Mouse (Mus musculus) cerebellum, adult 9-11 months (tissue): ENCODE measurements around the gene Ccnq.
"Not testable (repeated sequence)": the region's sequence is repeated elsewhere in the genome, so short reads cannot be mapped to it uniquely, and the experiment has no call there.

ENCODE experiments used
- DNase-seq: peaks from one replicate; pipeline ENCODE4 v3.0.0; 2022

Ccnq gene

DNA sequence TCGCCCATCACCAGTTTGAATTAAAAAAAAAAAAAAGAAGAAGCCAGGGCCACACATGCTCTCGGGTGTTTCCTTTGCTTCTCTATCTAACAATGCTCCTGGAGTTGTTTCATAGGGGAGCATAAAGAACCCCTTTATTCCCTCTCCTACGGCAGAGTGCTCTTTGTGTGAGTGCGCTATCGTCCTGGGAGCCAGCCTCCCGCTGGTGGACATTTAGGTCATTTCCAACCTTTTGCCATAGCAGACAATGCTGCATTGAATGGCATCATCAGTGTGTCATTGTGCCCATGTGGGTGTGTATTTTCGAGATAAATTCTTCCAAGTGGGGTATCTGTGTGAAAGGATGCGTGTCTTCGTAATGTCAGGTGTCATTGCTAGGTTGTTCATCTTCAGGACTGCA is 9.6 kb upstream of the Ccnq start:
- DNase-seq = no peak

DNA sequence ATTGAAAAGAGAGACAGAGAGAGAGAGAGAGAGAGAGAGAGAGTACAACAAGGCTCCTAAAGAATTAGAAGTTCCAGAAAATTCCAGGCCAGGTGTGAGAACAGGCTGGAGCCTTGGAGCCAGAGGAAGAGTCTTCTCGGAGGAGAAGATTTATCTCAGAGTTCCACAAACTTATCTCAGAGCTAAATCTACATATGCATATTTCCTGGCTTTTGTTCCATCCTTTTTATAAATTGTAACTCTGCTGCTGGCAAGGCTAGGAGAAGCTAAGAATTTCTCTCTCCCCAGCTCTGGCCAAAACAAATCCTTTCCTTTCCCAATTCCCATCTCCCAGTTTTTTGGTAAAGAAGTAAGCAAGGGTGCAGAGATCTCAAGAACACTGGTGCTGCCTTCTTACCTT is 3.8 kb upstream of the Ccnq start:
- DNase-seq = no peak

- not testable (repeated sequence) for DNase-seq
Observed at GRCm38 (mm10) chr11:78754177-78754576, 2.6 kb upstream of the Ccnq start.

DNA sequence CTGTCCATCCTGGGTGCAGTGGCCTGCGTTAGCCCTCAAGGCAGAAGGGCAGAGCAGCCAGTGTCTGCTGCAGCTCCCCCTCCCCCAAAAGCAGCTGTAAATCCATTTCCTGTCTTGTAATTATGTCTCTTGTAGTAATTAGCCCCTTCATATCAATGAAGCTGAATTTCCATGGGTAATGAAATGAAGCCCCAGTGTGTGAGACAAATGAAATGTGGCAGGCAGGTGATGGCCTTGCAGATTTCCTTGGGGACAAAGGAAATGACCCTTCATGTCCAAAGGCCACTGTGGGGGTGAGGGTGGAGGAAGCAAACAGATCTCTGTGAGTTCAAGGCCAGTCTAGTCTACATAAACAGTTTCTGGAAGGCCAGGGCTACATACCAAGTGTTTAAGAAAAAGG is 1.7 kb upstream of the Ccnq start:
- DNase-seq = no peak

DNA sequence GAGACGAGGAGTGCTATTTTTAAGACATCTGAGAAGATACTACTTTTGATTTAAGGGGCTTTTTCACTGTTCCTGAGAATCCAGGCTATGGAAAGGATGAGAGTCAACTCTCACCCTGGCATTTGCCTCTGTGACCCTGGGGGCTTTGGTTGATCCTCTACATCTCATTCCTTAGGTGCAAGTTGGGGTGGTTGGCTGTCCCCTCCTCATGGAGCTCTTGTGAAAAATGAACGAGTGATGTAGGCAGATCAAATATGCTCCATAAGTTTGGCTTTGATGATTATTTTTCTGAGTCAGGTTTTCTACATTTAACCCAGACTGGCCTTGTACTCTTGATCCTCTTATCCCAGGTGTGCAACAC is 294 bp upstream of the Ccnq start:
- DNase-seq = no peak

GRCm38 (mm10) chr11:78746264-78746663 is 5.3 kb downstream of the Ccnq start:
- DNase-seq = no peak

DNA sequence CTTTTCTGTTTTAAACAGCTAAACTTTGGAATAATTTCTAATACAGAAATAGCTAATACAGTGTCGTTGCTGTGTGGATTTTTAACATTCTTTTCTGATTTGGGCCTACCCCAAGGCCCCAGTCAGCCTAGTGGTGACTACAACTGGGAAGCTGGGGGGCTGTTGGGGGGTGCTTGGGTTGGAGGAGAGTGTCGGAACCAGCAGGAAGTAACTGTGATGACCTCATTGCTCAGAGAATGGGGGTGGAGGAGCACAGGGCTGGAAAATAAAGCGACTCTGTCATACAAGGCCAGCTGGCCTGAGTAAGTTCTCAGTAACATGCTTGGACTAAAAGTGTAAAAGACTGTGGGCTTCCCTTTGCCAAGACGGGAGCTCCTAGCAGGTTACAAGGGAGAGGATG is 6.1 kb downstream of the Ccnq start:
- no peak for DNase-seq

GRCm38 (mm10) chr11:78742461-78742860 is 9.1 kb downstream of the Ccnq start:
- DNase-seq = no peak

DNA sequence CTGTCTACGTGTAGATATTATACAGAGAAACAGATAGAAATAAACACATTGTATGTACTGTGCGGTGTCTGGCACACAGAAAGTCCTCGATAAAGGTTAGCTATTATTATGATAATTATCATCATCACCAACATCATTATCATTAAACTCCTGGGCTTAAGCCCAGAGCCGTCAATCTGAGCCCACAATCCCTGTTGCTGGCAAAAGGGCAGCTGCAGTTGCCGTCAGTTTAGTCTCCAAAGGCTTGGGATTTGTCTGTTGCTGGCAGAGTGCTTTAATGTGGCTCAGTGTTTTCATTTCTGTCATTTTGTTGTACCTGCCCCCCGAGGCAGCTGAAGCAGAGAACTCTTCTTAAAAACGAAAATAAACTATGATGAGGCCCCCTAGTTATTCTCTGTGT is 9.6 kb downstream of the Ccnq start:
- DNase-seq = no peak

DNA sequence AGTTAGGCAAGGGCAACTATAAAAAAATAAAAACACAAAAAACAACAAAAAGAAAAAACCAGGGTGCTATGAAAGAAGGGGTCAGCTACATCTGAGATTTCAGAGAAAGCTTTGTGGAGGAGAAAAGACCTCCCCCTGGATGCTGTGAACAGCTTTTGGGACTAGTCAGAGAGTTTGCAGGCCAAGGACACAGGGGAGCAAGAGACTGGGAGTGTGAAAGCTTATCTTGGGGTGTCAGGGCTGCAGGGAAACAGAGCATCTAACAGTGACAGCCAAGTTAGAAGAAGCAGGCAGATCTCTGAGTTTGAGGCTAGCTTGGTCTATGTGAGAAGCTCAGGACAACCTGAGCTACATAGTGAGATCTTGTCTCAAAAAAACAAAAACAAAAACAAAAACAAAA is 12.2 kb downstream of the Ccnq start:
- no peak for DNase-seq

DNA sequence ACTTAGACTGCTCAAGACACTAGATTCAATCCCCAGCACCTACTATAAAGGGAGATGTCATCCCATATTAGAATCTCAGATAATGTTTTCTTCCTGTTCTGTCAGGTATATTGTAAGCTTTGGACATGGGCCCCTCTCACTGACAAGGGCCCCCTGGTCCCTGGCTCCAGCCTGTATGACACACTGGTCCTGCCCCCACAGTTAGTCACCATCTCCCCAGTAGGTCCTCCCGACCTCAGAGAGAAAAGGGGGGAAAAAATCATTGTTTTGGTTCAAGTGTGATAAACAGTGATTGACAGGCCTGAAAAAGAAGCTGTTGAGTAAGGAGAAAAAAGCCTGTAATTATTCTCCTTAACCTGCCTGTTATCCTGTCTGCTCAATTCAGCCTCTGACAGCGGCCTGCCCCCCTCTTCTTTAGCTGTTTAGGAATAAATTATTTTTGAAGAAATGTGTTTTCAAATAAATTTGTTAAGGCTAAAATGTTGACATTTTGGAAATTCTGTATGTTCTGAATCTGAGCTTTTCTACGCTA is 14.6 kb downstream of the Ccnq start:
- no peak for DNase-seq

DNA sequence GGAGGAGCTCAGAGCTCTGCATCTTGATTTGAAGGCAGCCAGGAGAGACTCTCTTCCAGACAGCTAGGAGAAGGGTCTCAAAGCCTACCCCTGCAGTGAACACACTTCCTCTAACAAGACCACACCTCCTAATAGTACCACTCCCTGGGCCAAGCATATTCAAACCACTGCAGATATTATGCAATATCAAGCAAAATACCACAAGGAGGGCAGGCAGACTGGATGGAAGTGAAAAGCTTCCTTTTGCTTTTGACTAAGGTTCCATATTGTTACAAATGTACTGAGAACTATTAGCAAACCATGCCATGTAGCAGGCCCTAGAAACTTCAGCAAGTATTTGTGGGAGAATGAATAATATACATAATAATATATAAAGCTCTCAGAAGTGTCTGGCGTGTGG is 16.4 kb downstream of the Ccnq start:
- DNase-seq = no peak

DNA sequence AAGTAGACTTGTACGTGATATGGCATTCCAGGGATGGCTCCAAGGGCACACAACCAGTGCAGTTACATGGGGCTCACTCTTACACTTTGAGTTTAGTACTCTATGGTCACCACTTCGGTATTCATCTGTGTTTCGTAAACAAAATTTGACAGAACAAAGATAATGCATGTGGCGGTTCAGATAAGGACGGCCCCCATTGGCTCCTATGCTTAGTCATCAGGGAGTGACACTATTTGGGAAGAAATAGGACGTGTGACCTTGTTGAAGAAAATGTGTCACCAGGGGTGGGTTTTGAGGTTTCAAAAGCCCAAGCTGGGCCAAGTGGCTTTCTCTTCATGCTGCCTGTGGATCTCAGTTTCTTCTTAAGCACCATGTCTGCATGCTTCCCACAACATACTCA is 18.9 kb downstream of the Ccnq start:
- DNase-seq = no peak

GRCm38 (mm10) chr11:78730902-78731301 is 20.6 kb downstream of the Ccnq start:
- no peak for DNase-seq

DNA sequence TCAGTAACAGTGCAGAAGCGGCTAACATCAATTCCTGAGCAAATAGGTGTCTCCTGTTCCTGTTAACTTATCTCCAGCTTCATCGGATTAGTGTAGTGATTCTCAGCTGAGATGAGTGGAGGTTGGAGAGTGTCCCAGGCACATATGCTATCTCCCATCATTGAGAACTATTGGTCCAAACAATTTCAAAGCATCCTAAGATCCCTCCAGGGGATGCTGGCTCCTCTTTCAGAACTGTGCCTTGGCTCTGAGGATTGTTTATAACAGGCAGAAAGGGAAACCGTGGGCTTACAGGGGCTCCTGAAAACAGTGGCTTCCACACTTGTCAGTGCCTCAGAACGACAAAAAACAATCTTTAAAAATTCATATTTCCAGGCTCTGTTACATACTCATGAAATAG is 23.5 kb downstream of the Ccnq start:
- DNase-seq = no peak

GRCm38 (mm10) chr11:78726366-78726765 is 25.2 kb downstream of the Ccnq start:
- no peak for DNase-seq

- no peak for DNase-seq
Observed at GRCm38 (mm10) chr11:78724792-78725191, 26.7 kb downstream of the Ccnq start.

GRCm38 (mm10) chr11:78721419-78721818 is 30.1 kb downstream of the Ccnq start:
- no peak for DNase-seq

DNA sequence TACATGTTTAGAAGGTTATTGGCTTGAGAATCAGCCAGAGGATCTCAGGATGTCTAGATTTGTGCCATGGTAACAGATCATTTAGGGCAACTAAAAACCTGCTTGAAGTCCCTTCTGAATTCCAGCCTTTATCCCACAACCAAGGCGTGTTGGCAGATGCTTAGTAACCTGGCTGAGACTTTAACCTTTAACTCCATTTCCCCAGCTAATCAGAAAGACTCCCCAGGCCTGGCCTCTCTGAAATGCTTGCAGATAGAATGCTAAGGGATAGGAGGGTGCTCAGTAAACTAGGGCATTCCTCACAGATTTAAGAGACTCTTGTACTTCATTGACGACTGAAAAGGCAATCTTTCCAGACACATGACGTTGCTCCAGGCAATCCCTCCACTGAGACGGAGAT is 33.9 kb downstream of the Ccnq start:
- no peak for DNase-seq

- no peak for DNase-seq
Observed at GRCm38 (mm10) chr11:78708642-78709041, 42.9 kb downstream of the Ccnq start.

DNA sequence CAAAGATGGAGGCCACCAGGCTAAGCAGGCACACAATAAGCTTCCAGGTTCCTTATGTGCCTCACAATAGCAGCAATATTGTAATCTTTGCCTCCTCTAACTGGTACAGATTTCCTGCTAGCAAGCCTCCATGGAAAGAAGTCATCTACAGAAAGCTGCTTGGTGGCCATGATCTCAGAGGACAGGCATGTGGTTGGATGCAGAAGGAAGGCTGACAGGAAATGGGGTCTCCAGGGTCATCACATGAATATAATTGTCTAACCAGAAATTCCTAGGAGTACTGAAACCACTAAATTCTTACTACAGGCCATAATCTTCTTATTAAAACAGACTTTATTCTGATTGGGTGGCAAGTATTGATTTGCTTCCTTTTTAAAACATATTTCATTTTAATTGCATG is 45.5 kb downstream of the Ccnq start:
- DNase-seq = no peak

DNA sequence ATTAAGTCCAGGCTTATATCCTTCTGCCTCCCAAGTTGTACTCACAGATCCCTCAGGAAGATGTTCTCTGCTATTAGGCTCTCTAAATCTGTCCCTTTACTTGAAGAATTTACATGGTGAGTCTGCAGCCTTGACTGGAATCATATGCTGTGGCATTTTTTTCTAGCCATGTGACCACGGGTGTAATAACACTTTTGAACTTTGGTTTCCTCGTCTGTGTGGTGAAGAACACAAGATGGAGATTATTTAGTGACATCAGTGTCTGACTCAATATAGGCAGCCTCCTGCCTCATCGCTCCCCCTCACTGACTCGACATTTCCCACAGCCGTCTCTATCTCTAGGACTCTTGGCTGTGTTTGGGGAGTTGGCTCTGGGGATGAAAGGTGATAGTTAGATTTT is 48.4 kb downstream of the Ccnq start:
- DNase-seq = no peak

DNA sequence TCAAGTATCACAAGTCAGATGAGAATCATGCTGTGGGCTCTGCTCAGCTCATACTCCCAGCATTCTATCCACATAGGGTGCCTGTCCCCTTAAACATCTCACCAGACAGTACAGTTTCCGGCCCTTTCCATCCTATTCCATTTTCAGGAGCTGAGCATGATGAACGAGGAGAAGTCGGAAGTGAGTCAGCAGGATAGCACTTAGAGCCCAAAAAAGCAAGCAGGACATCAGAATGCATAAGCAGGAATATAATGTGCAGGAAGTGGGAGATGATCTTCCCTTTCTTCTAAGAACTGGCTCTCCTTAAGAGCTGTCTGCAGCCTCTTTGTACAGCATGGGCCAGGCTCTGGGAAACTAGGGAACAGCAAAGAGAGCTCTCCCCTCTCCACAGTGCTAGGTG is 49.2 kb downstream of the Ccnq start:
- no peak for DNase-seq
